Mouse (Mus musculus): ENCODE measurements around the gene Ndrg3.

- TF ChIP-seq CTCF (conservative IDR thresholded peaks at IDR 0.05; ENCODE audit: insufficient read depth, insufficient read length, low read depth, low read length): no peak
- TF ChIP-seq POLR2A (IDR thresholded peaks at IDR 0.05; ENCODE audit: low read depth, low read length): no peak
Observed at GRCm38 (mm10) chr2:157041421-157041820, 49.6 kb upstream of the Ndrg3 start.

All from kidney, adult 2 months (tissue).